Mouse (Mus musculus): ENCODE measurements at regions not wholly inside any gene's neighbourhood (a gene's known extent, or its start where the extent isn't known, plus 50 kb on each side); places are given as distances from the start of the nearest gene placed in this dataset.
"Not testable (repeated sequence)": the region's sequence is repeated elsewhere in the genome, so short reads cannot be mapped to it uniquely, and the experiment has no call there.

DNA sequence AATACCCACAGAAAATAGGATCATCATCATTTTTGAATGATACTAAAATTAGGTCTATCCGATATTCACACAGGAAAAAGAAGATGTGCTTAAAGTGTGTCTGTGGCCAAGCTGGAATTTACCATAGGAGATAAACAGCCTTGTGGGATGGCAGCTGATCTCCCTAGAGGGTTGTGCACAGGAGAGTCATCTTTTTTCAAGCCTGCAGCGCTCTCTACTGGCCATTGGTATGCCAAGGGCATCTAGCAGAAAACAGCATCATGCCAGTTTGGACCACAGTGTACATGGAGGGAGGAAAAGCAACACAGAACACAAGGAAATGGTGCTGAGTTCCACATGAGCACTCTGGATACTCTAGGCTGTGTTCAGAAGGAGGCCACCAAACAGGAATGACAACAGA lies 74.1 kb upstream of the Diaph3 start:
- DNase-seq: peak; percentile 80

DNA sequence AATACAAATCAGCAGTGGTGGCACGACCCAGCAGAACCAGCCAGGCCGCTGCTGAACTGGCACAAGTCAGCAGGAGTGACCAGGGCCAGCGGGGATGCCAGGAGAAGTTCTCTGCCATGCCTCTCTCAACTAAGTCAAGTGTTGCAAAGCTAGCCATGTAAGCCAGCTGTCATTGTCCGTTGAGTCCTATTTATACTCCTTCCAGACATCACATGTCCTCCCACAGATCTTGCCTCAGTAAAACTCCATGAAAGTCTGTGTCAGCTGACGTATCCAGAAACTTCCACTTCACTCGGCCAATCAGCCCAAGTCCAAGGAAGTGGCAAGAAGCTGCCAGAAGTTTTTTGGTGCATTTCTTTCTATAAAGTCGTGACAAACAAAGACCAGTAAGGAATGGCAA lies 76.0 kb upstream of the Diaph3 start:
- no peak for DNase-seq

DNA sequence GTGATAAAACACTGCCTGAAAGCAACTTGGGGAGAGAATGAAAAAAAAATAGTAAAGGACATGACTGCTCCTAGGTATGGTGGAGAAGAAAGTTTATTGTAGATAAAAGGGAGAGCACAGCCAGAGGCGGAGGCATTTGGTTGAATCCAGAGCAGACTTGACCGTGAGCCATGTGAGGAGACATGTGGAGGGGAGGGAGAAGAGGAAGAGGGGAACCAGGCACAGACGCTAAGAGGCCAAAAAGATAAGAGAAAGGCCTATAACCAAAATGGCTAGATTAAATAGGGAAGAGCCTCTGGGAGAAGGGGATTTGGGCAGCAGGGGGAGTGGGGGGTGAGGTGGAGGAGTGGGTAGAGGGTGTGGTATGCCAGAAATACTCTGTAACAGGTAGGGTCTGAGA lies 78.9 kb upstream of the Diaph3 start:
- DNase-seq: no peak

DNA sequence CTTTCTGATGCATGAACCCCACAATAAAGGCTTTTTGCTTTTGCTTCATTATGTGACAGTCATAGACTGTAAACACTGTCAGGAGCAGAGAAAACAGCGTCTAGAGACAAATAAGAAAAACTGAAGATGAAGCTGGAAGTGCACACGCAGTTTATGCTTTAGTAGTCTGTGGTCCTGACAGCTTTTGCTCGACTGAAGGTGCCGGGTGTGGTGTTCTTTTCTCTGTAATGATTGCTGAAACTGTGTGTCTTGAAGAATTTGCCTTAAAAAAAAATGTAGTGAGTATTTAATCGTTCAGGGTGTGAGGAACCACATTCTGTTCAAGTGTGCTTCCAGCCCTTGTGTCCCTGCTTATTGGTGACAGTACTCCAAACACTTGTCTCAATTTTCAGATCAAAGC lies 83.8 kb upstream of the Diaph3 start:
- DNase-seq: no peak

DNA sequence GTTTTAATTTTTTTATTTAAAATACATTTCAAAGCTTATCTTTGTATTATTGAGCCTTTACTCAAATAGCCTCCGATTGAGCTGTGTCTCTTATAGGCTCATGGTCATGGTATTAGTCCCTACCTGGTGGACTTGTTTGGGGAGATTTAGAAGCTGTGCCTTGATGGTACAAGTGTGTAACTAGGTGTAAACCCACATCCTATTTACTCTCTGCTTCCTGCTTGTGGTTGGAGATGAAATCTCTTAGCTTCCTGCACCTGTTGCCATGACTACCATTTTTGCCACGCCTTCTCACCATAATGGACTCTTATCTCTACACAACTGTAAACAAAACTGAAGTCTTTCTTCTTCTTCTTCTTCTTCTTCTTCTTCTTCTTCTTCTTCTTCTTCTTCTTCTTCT lies 108.2 kb upstream of the Diaph3 start:
- no peak for DNase-seq

DNA sequence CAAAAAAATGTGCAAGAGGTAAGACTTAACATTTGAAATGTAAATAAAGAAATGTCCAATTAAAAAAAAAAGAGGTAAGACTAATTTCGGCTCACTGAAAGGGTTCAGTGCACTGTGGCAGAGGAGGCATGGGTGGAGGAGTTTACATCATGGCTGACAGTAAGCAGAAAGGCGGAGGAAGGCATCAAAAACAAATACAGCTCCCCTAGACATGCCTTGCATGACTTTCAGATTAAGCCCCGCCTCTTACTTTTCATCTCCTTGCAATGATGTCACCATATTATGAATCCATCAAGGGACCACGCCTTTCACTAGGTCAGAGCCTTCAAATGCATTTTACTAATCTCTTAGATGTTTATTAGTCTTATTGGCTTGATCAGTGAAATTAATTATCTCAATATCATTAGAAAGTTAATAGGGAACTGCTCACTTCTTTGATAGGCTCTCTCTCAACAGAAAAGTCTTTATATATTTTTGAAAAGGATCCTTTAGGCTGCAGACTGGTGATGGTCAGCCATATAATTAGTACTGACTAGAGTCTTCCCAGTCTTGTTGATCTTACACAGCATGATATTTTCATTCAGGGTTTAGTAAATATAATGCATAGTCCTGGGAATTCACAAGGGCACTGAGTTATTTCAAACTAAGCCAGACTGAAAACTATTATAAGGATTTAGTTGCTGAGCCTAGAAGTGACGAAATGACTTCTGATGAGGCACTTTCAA lies 114.6 kb upstream of the Diaph3 start:
- no peak for DNase-seq

DNA sequence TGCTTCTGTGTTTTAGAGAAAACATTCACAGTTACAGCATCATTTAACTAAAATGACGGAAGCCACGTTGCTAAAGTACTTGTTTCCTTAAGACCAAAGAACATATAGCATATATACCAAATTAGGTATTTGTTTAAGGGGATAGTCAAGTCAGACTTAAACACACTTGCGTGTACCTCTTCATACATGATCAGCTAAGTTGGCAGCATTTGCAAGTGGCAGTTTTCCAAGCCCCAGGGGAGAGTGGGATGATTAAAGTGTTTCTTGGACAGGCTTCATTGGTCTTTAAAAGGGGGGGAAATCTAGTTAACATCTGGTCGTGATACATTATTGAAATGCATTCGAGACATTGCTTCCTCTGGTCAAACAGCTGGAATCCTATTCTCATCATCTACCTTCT lies 120.7 kb upstream of the Diaph3 start:
- DNase-seq: no peak

DNA sequence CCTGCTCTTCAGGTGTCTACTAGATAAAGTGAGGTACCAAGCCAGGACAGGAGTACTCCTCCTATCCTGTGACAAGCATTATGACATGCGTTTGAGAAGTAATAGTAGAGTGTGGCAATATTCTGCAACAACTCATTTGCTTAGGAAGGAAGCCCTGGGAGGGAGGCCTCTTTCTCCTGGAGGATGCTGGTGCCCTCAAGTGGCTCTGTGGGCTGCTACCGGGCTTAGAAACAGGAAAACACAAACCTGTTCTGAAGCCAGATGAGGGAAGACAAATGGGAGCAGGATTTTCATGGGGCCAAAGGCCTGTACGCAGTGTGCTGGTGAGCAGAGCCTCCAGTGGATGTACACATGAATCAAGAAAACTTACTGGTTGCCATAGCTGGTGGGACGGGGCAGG lies 123.8 kb upstream of the Diaph3 start:
- no peak for DNase-seq

DNA sequence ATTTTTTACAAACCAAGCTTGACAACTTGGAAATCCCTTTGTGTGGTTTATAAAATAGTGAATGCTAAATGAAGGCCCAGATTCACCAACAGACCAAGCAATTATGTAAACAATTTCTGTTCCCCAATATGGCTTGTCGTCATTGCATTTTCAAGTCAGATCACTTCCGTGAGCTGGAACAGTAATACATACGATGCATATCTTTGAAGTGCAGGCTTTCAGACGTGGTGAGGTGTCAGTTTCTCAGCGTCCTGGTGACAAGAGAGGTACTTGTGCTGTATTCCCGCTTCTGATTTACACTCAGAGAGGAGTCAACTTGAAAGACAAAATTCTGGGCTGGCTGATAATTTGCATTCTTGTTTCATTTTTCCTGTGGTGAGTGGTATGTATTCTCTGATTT lies 125.3 kb upstream of the Diaph3 start:
- no peak for DNase-seq

DNA sequence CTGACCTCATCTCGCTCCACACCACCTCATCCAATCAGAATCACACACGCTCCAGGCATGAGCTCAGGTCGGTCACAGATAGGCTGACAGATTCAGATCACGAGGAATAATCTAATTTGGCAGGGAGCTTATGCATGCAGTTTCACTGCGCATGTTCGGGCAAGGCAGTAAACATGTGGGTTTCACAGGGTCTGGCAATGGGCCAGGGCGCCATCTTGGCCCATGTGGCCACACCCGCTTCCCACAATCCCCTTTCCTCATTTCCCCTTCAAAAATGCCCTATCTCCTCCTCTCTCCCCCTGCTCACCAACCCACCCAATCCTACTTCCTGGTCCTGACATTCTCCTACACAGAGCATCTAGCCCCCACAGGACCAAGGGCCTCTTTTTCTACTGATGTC lies 127.2 kb upstream of the Tdrd3 start:
- DNase-seq: not testable (repeated sequence)

DNA sequence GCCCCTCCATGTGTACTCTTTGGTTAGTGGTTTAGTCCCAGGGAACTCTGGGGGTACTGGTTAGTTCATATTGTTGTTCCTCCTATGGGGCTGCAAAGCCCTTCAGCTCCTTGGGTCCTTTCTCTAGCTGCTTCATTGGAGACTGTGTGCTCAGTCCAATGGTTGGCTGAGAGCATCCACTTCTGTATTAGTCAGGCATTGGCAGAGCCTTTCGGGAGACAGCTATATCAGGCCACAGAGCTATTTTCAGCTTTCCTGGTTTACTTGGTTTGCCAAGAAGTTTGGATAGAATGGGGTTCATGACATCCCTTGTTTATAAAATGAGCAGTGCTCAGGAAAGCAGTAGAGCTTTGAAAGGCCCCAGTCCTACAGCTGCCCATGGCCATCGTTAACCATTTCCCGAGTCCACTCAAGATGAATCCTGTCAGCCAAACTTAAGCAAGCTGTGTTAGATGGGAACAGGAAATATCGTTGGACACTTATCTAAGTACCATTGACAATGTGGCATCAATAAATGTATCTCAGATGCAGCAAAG lies 126.7 kb upstream of the Tdrd3 start:
- DNase-seq: no peak

DNA sequence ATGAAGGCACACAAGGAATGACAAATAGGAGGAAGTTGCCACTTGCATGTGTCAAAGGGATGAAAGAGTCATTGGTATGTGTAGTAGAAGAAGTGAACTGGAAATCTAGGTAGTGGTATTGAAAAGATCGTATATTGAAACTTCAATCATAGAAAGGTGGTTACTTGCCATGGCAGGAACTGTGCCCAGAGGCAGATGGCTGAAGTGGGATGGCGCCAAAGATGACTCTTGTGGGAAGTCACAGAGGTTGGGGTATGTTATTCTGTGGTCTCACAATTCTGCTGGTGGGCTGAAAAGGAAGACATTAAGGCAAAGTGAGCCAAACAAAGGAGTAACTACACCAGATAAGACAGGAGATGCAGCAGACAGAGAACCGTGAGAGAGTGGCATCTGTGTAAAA lies 121.2 kb upstream of the Tdrd3 start:
- no peak for DNase-seq

DNA sequence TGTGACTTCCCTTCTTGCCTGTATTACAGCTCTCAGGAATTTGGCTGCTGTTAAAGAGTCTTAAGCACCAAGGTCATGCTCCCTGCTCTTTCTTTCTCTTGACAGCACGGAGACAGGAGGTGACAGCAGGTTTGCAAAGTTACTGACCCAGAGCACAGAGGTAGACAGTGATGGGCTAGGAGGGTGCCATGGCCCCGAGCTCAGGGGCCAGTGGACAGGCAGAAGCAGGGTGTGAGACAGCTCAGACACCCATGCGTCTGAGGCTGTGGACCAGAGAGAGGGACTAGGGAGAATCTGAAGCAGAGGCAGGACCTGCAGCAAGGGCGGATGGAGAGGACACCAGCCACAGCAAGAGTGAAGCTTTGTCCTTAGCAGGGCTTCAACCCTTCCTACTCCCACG lies 119.3 kb upstream of the Tdrd3 start:
- DNase-seq: no peak

DNA sequence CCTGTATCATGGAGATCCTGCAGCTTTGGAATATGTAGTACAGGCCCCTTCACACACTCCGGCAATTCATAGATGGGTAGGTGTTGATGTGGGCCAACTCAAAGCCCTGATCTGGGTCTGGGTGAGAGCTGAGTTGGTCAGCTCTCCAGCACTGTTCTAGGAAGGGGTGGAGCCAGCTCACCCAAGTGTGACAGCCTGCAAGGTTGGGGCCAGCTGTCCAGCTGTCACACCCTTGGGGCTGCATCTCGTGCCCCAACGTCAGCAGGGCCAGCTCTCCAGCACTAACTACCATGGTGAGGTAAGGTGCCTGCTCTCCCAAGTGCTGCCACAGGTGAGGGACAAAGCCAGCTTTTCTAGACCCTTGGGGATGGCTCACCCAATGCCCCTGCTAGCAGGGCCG lies 115.6 kb upstream of the Tdrd3 start:
- no peak for DNase-seq

DNA sequence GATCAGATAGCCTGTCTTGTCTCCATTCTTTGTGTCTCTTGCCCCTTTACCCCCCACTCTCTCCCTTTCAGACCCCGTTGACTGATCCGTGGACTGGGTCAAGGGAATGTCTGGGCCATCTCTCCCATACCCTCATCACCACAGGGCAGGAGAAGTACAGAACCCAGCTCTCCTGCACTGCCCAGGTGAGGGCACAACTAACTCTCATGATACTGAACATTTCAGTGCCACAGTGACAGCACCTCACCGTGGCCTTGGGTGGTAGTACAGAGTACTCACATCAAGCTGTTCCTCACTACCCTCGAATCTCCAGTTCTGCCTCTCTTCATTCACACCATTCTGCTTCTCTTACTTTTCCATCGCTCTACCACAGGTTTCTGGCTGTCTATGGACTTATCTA lies 114.9 kb upstream of the Tdrd3 start:
- DNase-seq: no peak

DNA sequence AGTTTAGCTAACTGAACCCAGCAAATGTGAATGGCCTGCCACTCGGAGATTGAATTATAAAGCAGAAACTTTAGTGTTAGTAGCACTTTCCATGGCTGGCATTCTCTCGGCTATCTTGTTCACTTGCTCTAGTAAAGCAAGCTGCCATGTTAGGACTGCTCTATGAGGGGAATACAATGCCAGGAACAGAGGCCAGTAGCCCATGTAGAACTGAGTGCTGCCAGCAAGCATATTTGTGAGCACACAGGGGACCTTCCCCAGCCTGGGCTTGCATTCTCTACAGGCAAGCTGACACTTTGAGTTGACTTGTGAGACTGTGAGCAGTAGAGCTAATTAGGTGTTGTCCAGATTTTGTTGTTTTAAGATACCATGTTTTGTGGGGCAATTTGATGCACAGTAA lies 111.0 kb upstream of the Tdrd3 start:
- no peak for DNase-seq

DNA sequence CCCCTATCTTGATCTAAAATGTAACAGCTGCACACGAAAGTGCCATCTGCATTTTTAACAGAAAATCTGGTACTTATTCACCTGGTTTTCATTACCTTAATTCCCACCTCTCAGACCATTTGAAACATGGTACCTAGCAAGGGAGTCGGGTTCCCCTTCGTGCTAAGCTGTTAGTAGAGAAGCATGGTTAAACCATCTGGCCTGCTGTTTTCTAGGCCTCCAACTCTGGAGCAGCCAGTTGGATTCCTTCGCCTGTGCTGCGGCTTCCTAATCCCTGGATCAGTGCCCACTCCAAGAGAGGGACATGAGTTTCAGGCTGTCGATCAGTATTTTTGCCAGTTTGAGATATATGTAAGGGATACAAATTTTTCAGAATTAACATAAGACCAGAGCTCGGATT lies 110.4 kb upstream of the Tdrd3 start:
- DNase-seq: no peak

DNA sequence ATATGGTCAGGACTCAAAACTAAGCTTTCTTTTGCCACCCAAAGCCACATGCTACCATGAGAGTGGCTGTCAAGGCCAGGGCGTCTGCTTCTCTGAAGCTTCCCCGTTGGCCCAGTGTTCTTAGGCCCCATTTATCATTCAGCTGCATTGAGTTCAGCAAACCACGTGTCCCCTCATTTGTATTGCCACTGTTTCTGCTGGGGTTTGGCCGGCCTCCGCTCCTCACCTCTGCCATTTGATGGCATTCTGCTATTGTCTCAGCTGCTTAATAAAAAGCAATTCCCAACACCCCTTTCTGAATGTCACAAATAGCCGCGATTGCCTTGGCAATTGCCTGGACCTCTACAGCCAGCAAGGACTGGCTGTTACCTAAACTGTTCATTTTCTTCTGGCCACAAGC lies 108.4 kb upstream of the Tdrd3 start:
- DNase-seq: no peak

DNA sequence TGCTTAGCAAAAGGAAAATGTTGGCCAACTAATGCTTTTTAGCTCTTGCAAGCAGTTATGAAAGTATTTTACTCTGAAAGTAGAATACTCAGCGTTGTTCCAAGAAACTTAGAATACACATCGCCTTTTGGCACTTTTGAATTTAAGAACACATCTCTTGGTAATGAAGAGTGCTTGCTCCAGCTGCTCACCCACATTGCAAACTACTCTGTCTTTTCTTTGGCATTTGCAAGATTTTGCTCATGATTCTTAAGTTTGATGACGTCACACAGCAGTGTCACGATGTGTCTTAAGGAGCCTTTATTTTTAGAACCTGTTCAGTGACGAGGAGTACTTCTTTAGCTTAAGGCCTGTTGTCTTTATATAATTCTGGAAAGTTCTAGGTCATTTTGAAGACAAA lies 104.1 kb upstream of the Tdrd3 start:
- DNase-seq: no peak

DNA sequence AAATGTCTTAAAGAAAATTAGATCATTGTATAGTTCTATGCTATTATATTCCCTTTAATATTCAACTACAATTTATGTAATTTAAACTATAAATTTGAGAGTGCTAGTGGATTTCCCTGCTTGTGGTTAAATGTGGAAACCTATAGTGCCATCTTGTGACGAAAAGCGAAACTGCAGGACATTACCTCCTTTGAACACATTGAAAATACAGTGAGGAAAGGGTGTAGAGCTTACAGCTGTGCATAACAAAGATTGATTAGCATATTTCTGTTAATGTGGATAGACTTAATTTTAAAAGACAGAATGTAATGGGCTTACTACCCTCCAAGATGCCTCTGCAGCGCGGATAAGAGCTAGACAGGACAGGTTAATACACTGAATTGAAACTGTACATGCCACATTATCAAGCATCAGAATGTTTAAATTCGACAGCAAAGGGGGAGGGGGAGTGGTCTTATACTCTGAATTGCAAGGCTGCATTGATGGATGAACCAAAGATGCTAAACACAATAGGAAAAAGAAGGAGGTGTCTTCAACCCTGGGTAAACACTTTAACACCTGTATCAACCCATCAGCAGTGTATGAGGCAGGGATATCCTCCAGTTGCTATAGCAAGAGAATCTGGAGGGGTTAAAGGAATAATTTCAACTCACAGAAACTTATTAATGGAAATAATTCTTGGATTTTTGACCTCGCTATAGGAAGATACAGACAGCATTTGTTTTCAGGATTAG lies 101.3 kb upstream of the Tdrd3 start:
- peak; percentile 76 for DNase-seq

DNA sequence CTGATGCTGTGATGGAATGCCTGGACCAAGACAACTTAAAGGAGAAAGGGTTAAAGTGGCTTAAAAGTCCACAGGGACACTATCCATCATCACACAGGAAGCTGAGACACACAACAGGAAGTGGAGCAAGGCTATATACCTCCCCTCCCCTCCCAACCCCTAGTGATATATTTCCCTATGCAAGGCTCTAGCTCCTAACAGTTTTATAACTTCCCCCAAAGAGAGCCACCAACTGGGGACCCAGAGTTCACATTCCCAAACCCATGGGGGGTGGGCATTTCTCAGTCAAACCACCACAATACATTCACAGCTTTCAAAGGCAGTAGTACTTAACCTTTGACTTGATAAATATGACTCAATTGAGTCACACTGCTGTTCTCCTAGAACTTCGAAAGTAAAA lies 88.6 kb upstream of the Tdrd3 start:
- no peak for DNase-seq

DNA sequence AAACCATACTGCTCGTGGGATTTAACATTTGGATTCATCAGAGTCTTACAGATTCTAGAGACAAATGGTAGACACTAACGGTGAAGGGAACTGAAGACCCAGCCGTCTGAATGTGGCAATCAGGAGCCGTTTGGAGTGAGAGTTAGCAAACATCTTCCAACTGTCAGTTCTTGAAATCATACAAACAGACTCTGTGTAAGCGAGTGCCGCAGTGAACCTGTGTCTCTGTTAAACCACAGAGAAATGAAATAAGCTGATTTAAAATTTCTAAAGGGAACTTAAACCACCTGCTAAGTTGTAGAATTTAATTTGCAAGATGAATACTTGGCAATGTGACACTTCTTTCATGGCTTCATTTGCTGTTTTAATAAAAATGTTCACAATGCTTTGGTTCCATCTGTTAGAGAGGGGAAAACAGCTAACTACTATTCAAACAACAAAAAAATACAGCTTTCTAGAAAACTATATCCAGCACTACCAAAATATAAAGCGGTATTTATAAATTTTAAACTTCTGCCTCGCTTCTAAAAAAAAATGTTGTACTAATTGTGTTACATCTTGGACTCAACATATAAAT lies 78.4 kb upstream of the Tdrd3 start:
- no peak for DNase-seq

DNA sequence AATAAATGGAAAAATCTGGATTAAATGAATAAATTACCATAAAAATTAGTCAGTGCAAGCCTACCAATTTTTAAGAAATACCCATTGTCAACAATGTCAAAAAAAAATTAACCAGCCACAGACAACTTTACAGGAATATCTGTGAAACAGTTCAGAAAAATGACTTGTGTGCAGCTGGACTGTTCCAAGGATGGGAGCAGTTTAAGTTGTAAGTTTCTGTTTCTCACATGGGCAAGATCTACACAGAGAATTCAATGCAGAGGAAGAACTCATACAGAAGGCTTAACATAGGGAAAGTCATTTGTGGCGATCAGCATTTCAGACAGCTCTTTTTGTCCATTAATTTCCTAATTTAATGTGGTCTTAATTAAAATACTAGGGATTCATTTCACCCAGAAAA lies 71.9 kb upstream of the Tdrd3 start:
- no peak for DNase-seq

DNA sequence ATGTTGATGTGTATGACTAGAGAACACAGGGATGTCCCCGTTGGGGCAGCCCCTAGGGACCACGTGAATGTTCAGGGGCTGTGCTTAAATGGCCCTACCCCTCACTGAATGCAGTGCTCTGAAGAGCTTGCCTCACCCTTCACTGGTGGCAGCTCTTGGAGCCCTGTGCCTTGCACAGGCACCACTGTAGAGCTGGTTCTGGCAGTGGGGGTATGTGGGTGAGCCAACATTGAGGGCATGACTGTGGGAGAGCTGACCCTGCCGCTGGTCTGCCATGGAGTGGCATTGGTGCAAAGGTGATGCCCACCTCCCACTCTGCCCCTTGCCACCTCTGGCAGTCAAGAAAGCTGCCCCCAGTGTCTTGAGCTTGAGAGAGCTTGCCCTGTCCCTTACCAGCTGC lies 69.6 kb upstream of the Tdrd3 start:
- no peak for DNase-seq

Data from kidney, postnatal 10 days (tissue).